Mouse (Mus musculus): Measurements from ENCODE around the gene Slc6a11. TPM values are rescaled to one million over a fixed set of nuclear protein-coding genes. Genes with fewer than 3 reads are reported as not detected.

Slc6a11 gene
- total and polyA plus RNA-seq, 2 experiments, result not detected

- Histone ChIP-seq H3K27me3 (ENCODE audit: control insufficient read depth, insufficient read depth, low read length) (no peaks in the 10 kb centered on the region), H3K4me1 (ENCODE audit: control insufficient read depth, insufficient read depth, low read length) (no peaks in the 10 kb centered on the region), H3K4me3 (ENCODE audit: insufficient read depth, low read depth, low read length) (no peak overlapping the region), H3K27ac (replicated peaks; ENCODE audit: insufficient read depth, low read depth, low read length) (no peak overlapping the region), H3K9ac (ENCODE audit: low read depth, low read length) (no peak overlapping the region), H3K36me3 (ENCODE audit: control insufficient read depth, insufficient read depth, low read length) (no peaks in the 10 kb centered on the region), H3K79me2 (ENCODE audit: control insufficient read depth, insufficient read depth, low read length) (no peaks in the 10 kb centered on the region)
- WGBS, result 89% methylated on average over 7 of the region's 7 CpGs
- no peak for TF ChIP-seq POLR2A (IDR thresholded peaks at IDR 0.05; ENCODE audit: extremely low read depth, insufficient read depth, low read length)
- TF ChIP-seq CTCF (IDR thresholded peaks at IDR 0.05; ENCODE audit: low read depth, low read length), result no peak
- DNase-seq (ENCODE audit: extremely low read depth, low read depth, low spot score), result no peak
Observed at GRCm38 (mm10) chr6:114158811-114159210, 27.8 kb downstream of the Slc6a11 start.

GRCm38 (mm10) chr6:114160732-114161131 is 29.7 kb downstream of the Slc6a11 start:
- H3K4me1 ChIP-seq (ENCODE audit: control insufficient read depth, insufficient read depth, low read length), result no peaks in the 10 kb centered on the region
- no peak for TF ChIP-seq POLR2A (IDR thresholded peaks at IDR 0.05; ENCODE audit: extremely low read depth, insufficient read depth, low read length)
- no peak for TF ChIP-seq CTCF (IDR thresholded peaks at IDR 0.05; ENCODE audit: low read depth, low read length)
- no peaks in the 10 kb centered on the region for H3K79me2 ChIP-seq (ENCODE audit: control insufficient read depth, insufficient read depth, low read length)
- no peak for DNase-seq (ENCODE audit: extremely low read depth, low read depth, low spot score)
- H3K27ac ChIP-seq (replicated peaks; ENCODE audit: insufficient read depth, low read depth, low read length), result no peak overlapping the region
- H3K9ac ChIP-seq (ENCODE audit: low read depth, low read length), result no peak overlapping the region
- H3K4me3 ChIP-seq (ENCODE audit: insufficient read depth, low read depth, low read length), result no peak overlapping the region
- no peaks in the 10 kb centered on the region for H3K36me3 ChIP-seq (ENCODE audit: control insufficient read depth, insufficient read depth, low read length)
- no peaks in the 10 kb centered on the region for H3K27me3 ChIP-seq (ENCODE audit: control insufficient read depth, insufficient read depth, low read length)
- WGBS, result 76% methylated on average over 8 of the region's 8 CpGs

GRCm38 (mm10) chr6:114174052-114174397 is 43.0 kb downstream of the Slc6a11 start:
- H3K79me2 ChIP-seq (ENCODE audit: control insufficient read depth, insufficient read depth, low read length), result no peaks in the 10 kb centered on the region
- TF ChIP-seq POLR2A (IDR thresholded peaks at IDR 0.05; ENCODE audit: extremely low read depth, insufficient read depth, low read length), result no peak
- TF ChIP-seq CTCF (IDR thresholded peaks at IDR 0.05; ENCODE audit: low read depth, low read length), result no peak
- no peaks in the 10 kb centered on the region for H3K4me1 ChIP-seq (ENCODE audit: control insufficient read depth, insufficient read depth, low read length)
- 16% methylated on average over 8 of the region's 8 CpGs for WGBS
- H3K9ac ChIP-seq (ENCODE audit: low read depth, low read length), result no peak overlapping the region
- no peak overlapping the region for H3K4me3 ChIP-seq (ENCODE audit: insufficient read depth, low read depth, low read length)
- no peak overlapping the region for H3K27ac ChIP-seq (replicated peaks; ENCODE audit: insufficient read depth, low read depth, low read length)
- H3K36me3 ChIP-seq (ENCODE audit: control insufficient read depth, insufficient read depth, low read length), result no peaks in the 10 kb centered on the region
- no peaks in the 10 kb centered on the region for H3K27me3 ChIP-seq (ENCODE audit: control insufficient read depth, insufficient read depth, low read length)
- DNase-seq (ENCODE audit: extremely low read depth, low read depth, low spot score), result no peak

- Histone ChIP-seq H3K4me3 (ENCODE audit: insufficient read depth, low read depth, low read length) (no peak overlapping the region), H3K9ac (ENCODE audit: low read depth, low read length) (no peak overlapping the region), H3K27me3 (ENCODE audit: control insufficient read depth, insufficient read depth, low read length) (no peaks in the 10 kb centered on the region), H3K36me3 (ENCODE audit: control insufficient read depth, insufficient read depth, low read length) (no peaks in the 10 kb centered on the region), H3K79me2 (ENCODE audit: control insufficient read depth, insufficient read depth, low read length) (no peaks in the 10 kb centered on the region), H3K4me1 (ENCODE audit: control insufficient read depth, insufficient read depth, low read length) (no peaks in the 10 kb centered on the region), H3K27ac (replicated peaks; ENCODE audit: insufficient read depth, low read depth, low read length) (no peak overlapping the region)
- 15% methylated on average over 9 of the region's 9 CpGs for WGBS
- DNase-seq (ENCODE audit: extremely low read depth, low read depth, low spot score), result no peak
- TF ChIP-seq CTCF (IDR thresholded peaks at IDR 0.05; ENCODE audit: low read depth, low read length) (no peak), POLR2A (IDR thresholded peaks at IDR 0.05; ENCODE audit: extremely low read depth, insufficient read depth, low read length) (no peak)
Observed at GRCm38 (mm10) chr6:114174398-114175140, 43.5 kb downstream of the Slc6a11 start.

GRCm38 (mm10) chr6:114178141-114178540 is 47.1 kb downstream of the Slc6a11 start:
- Histone ChIP-seq H3K27ac (replicated peaks; ENCODE audit: insufficient read depth, low read depth, low read length) (no peak overlapping the region), H3K4me3 (ENCODE audit: insufficient read depth, low read depth, low read length) (no peak overlapping the region), H3K79me2 (ENCODE audit: control insufficient read depth, insufficient read depth, low read length) (no peaks in the 10 kb centered on the region), H3K9ac (ENCODE audit: low read depth, low read length) (no peak overlapping the region), H3K36me3 (ENCODE audit: control insufficient read depth, insufficient read depth, low read length) (no peaks in the 10 kb centered on the region), H3K27me3 (ENCODE audit: control insufficient read depth, insufficient read depth, low read length) (no peaks in the 10 kb centered on the region), H3K4me1 (ENCODE audit: control insufficient read depth, insufficient read depth, low read length) (no peaks in the 10 kb centered on the region)
- no peak for DNase-seq (ENCODE audit: extremely low read depth, low read depth, low spot score)
- TF ChIP-seq POLR2A (IDR thresholded peaks at IDR 0.05; ENCODE audit: extremely low read depth, insufficient read depth, low read length), result no peak
- TF ChIP-seq CTCF (IDR thresholded peaks at IDR 0.05; ENCODE audit: low read depth, low read length), result no peak
- 79% methylated on average over 3 of the region's 3 CpGs for WGBS
